Mouse (Mus musculus) heart, embryonic 12.5 days (tissue): ENCODE data around the gene Lama4. TPM values are rescaled to one million over a fixed set of nuclear protein-coding genes. Genes with fewer than 3 reads are reported as not detected.
A peak's percentile ranks its signal among the peaks of the same experiment; 100 is the strongest.

ENCODE experiments used
- ATAC-seq: fragments of 200-750 bp; cut with Nextera tagmentation; 2 replicates; pipeline ENCODE4 v1.8.0; 2017; ENCODE audit warnings: moderate TSS enrichment, moderate library complexity; ENCODE audit not compliant: insufficient number of reproducible peaks, low FRiP score
- H3K27ac ChIP-seq: fragments of 300-500 bp; sonication (generic); 2 replicates; pipeline ENCODE4 v1.5.1; 2016; ENCODE audit warnings: mild to moderate bottlenecking, moderate library complexity; ENCODE audit not compliant: poor library complexity, severe bottlenecking
- H3K27me3 ChIP-seq: fragments of 300-500 bp; sonication (generic); replicated peaks from 2 replicates; pipeline ENCODE4 v1.6.1; 2016; ENCODE audit warnings: mild to moderate bottlenecking, moderate library complexity
- H3K36me3 ChIP-seq: fragments of 300-500 bp; sonication (generic); 2 replicates; pipeline ENCODE4 v1.6.1; 2016; ENCODE audit warnings: mild to moderate bottlenecking, moderate library complexity
- H3K4me1 ChIP-seq: fragments of 300-500 bp; sonication (generic); replicated peaks from 2 replicates; pipeline ENCODE4 v1.6.1; 2016; ENCODE audit warnings: mild to moderate bottlenecking
- H3K4me2 ChIP-seq: fragments of 300-500 bp; sonication (generic); 2 replicates; pipeline ENCODE4 v1.6.1; 2016; ENCODE audit warnings: mild to moderate bottlenecking, moderate library complexity
- H3K4me3 ChIP-seq: fragments of 300-500 bp; sonication (generic); 2 replicates; pipeline ENCODE4 v1.5.1; 2016; ENCODE audit warnings: mild to moderate bottlenecking
- H3K9ac ChIP-seq: fragments of 300-500 bp; sonication (generic); 2 replicates; pipeline ENCODE4 v1.6.1; 2016; ENCODE audit warnings: mild to moderate bottlenecking, moderate library complexity
- H3K9me3 ChIP-seq: fragments of 300-500 bp; sonication (generic); replicated peaks from 2 replicates; pipeline ENCODE4 v1.6.1; 2016; ENCODE audit warnings: mild to moderate bottlenecking, moderate library complexity
- WGBS: fragments of 180-500 bp; shearing (Covaris S2); methylation state at CpG from one replicate; pipeline ENCODE4 v1.1.7; 2016; 5-methylcytosine and 5-hydroxymethylcytosine counted together
- polyA plus RNA-seq: library from polyadenylated mRNA; unstranded; fragments of >200 nt; fragmentation: Nextera tagmentation; extraction: Ambion mirVana; gene quantifications from 2 replicates; pipeline ENCODE4 v1.2.1, GENCODE M21; 2016

Gene Lama4
- polyA plus RNA-seq = 144 and 158 TPM in 2 replicates

DNA sequence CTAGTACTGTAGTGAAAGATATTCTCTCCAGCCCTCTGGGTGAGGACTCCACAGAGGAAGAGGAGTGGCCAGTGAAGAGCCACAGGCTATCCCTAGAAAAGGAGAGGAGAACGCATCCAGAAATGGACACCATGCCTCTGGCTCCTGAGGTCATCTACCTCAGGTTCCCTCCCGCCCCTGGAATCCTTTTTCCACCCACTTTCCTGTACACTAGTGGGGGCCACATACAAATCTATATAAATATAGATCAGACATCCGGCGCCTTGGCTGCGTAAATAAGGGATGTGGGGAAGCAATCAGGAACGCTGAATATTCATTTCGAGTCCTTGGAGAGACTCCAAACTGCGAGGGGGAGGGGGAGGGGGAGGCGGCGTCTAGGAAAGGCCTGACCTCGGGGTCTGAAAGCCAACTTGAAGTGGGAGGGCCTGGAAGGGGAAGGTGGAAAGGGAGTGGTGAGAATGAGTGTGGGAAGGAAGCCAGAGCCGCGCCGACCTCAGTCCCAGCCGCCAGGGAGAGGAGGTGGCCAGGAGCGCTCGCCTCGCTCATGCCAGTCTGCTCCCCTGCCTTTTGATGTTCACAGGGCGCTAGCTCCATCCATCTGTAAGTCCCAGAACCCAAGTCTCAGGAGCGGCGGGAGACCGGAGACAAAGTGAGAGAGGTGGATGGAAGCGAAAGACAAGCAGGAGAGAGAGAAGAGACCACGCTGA is at the start of gene Lama4:
Gene Lama4 (plus strand): TSS at position 441 of the 707 bp plus-strand sequence.
- H3K4me3 ChIP-seq = peak within 1 kb of the TSS; percentile 64
- H3K27ac ChIP-seq = peak within 1 kb of the TSS; percentile 92
- peak within 1 kb of the TSS; percentile 89 for H3K9ac ChIP-seq
- H3K4me1 ChIP-seq = peaks cover 56% of the 10 kb centered on the region
- peak within 1 kb of the TSS; percentile 72 for H3K4me2 ChIP-seq
- H3K9me3 ChIP-seq = no peaks in the 10 kb centered on the region
- H3K27me3 ChIP-seq = no peaks in the 10 kb centered on the region
- WGBS = 2% methylated on average over 24 of the region's 24 CpGs
- no peaks in the 10 kb centered on the region for H3K36me3 ChIP-seq
- peak; percentile 86 for ATAC-seq

DNA sequence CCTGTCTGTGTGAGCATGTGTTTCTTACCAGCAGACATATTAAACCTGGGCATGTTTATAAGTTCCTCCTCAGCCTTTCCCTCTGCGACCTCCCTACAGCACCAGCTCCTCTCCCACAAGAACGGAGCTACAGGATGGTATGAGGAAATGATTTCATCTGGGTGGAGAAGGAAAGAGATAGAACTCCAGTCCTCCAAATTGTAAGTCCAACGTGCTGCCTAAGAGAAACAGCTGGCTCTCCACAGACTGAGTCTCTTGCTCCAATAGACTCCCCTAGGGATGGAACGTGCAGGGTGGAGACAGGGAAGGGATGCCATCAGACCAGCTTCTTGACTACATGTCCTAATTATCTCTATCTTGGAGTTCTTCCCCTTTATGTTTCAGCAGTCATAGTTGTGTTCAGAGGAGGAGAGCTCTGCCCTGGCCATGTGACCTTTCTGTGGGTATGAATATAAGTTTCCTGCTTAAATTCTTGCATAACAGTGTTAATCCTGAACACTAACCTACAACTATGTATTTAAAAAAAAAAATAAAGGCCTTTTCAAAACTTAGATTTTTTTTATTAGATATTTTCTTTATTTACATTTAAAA is 49.2 kb upstream of the Lama4 start:
- Histone ChIP-seq H3K4me2 (no peak overlapping the region), H3K4me3 (no peak overlapping the region), H3K4me1 (0 out of 2 replicates have a peak, but pooled peaks cover 2% of the 10 kb centered on the region), H3K27ac (no peak overlapping the region), H3K27me3 (no peaks in the 10 kb centered on the region), H3K9ac (no peak overlapping the region), H3K36me3 (no peaks in the 10 kb centered on the region), H3K9me3 (0 out of 2 replicates have a peak, but pooled peaks cover 9% of the 10 kb centered on the region)
- 51% methylated on average over 4 of the region's 4 CpGs for WGBS
- no peak for ATAC-seq

DNA sequence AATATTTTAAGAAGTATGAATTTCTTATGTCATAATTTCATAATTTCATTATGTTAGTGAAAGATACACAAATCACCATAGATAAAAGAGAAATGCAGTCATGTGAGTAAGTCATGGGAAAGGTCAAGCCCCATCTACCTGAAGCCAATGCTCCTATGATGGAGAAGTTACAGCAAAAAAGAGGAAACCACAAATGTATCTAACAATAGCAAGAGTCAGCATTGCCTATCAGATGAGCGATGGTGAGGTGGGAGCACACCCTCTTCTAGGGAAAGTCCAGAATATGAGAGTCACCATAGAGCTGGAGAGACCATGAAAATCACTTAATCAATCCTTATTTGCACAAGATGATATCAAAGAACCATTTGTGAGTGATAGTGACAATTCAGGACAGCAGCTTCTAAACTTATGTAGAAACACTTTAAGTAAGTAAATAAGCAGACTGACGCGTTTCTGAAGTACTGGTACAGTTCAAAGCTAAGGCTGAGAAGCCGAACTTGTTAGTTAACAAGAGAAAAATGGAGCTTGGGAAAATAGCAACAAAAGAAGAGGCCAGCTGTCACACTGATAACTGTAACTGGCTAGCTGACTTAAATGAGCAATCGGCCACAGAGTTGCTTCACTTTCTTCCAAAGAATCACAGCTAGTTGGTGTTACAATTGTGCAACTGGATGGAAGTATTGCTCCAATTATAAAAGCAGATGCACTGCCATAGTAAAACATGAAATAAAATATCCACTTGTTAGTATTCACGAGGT is 36.2 kb upstream of the Lama4 start:
- WGBS = 77% methylated on average over 6 of the region's 6 CpGs
- no peak overlapping the region for H3K27ac ChIP-seq
- no peak overlapping the region for H3K4me3 ChIP-seq
- no peaks in the 10 kb centered on the region for H3K4me1 ChIP-seq
- no peaks in the 10 kb centered on the region for H3K36me3 ChIP-seq
- no peak overlapping the region for H3K4me2 ChIP-seq
- 0 out of 2 replicates have a peak, but pooled peaks cover 4% of the 10 kb centered on the region for H3K9me3 ChIP-seq
- ATAC-seq = no peak
- H3K27me3 ChIP-seq = no peaks in the 10 kb centered on the region
- no peak overlapping the region for H3K9ac ChIP-seq

DNA sequence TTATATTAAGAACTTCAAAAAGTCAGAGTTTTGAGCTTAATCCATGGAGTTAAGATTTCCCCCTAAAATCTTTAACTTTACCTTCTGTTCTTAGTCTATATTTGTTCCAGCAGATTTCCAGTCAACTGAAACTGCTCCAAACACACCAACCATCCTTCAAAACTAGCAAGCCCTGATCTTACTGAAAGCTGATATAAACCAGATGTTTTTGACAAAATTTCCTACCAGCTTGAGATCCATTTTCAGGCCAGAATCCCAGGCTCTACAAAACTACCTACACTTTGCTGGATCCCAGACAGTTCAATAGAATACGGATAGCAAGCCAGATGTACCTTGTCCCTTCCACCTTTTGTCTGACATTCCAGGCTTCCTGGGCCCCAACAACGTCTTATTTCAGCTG is 20.6 kb upstream of the Lama4 start:
- Histone ChIP-seq H3K27ac (no peak overlapping the region), H3K9me3 (no peaks in the 10 kb centered on the region), H3K4me1 (no peaks in the 10 kb centered on the region), H3K9ac (no peak overlapping the region), H3K4me2 (no peak overlapping the region), H3K36me3 (no peaks in the 10 kb centered on the region), H3K27me3 (no peaks in the 10 kb centered on the region), H3K4me3 (no peak overlapping the region)
- 51% methylated on average over 2 of the region's 2 CpGs for WGBS
- no peak for ATAC-seq

DNA sequence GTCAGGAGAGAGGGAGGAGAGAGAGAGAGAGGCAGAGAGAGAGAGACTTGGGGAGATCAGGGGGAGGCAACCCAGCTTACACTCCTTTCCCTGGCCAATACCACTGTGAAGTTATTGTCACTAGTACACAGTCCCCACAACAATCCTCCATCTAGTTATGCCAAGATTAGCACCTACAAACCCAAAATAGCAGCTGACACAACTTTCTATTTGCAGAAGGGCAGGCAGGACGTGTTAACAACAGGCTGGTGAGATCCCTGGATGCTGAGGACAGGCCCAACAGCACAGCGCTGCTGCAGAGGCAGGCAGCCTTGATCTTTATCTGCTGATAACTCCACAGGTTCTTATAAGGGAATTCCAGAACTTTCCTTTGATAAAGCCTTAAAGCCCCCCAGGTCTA is 3.4 kb upstream of the Lama4 start:
- H3K4me3 ChIP-seq = no peak overlapping the region
- H3K4me2 ChIP-seq = peak overlapping the region; percentile 29
- H3K4me1 ChIP-seq = peaks cover 33% of the 10 kb centered on the region
- 6% methylated on average over 2 of the region's 2 CpGs for WGBS
- H3K9me3 ChIP-seq = no peaks in the 10 kb centered on the region
- H3K9ac ChIP-seq = no peak overlapping the region
- no peaks in the 10 kb centered on the region for H3K27me3 ChIP-seq
- H3K27ac ChIP-seq = peak overlapping the region; percentile 95
- H3K36me3 ChIP-seq = no peaks in the 10 kb centered on the region
- ATAC-seq = peak; percentile 67

DNA sequence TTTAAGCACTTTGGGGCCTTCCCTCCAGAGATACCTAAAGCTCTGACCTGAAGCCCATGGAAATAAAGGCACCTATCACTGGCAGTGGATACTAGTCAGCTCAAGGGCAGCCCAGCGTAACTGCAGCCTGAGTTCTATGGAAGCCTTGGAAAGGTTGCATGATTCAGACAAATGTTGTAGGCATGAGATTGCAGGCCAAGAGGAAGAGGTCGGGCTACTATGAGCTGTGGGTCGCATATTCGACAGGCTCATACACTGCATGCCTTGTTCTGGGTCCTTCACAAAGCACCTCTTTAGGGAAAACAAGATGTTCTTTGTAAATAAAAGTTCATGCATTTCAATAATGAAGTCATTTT is 618 bp upstream of the Lama4 start:
- Histone ChIP-seq H3K4me3 (no peak overlapping the region), H3K9ac (no peak overlapping the region), H3K27me3 (no peaks in the 10 kb centered on the region), H3K9me3 (no peaks in the 10 kb centered on the region), H3K36me3 (no peaks in the 10 kb centered on the region), H3K4me1 (peaks cover 51% of the 10 kb centered on the region), H3K4me2 (peak overlapping the region; percentile 72), H3K27ac (peak overlapping the region; percentile 92)
- ATAC-seq = no peak
- whole genome bisulfite sequencing = 52% methylated on average over 4 of the region's 4 CpGs

DNA sequence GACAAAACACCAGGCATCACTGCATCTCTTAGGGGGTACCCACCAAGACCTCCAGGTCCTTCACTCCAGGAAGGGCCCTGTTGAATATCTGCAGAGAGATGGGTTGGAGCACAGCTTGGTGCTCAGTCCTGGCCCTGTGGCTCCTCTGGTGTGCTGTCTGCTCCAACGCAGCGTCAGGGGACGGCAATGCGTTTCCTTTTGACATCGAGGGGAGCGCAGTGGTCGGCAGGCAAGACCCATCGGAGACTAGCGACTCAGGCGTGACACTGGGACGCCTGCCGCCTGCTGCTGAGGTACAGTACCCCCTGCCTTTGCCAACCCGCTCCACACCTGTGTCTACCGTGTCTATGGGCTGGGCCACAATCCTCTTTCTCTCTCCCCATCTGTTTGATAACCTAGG is 542 bp downstream of the Lama4 start:
- Histone ChIP-seq H3K27ac (peak overlapping the region; percentile 92), H3K9me3 (no peaks in the 10 kb centered on the region), H3K27me3 (no peaks in the 10 kb centered on the region), H3K36me3 (no peaks in the 10 kb centered on the region), H3K4me1 (peaks cover 58% of the 10 kb centered on the region), H3K4me2 (peak overlapping the region; percentile 72), H3K4me3 (peak overlapping the region; percentile 64), H3K9ac (peak overlapping the region; percentile 89)
- ATAC-seq = 0 out of 2 replicates have a peak, but pooled peaks have one; percentile 22
- 1% methylated on average over 14 of the region's 14 CpGs for WGBS

DNA sequence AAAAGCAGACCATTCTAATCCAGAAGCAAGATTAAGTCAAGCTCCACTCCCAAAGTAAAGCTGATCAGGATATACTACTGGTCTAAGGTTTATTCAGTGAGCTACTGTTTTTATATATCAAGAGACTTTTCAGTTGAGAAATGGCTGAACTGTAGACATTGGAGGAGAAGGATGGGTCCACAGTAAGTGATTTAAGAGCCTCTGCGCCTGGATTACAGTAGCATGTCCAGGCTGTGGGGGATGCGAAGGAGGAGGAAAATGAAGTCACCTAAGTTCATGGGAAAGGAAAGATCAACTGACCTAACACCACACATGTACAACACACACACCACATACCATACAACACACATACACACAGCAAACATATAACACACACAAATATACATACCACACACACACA is 1.3 kb downstream of the Lama4 start:
- peak overlapping the region; percentile 64 for H3K4me3 ChIP-seq
- H3K9me3 ChIP-seq = no peaks in the 10 kb centered on the region
- 29% methylated on average over 2 of the region's 2 CpGs for WGBS
- ATAC-seq = no peak
- no peaks in the 10 kb centered on the region for H3K27me3 ChIP-seq
- H3K27ac ChIP-seq = peak overlapping the region; percentile 92
- peak overlapping the region; percentile 72 for H3K4me2 ChIP-seq
- H3K4me1 ChIP-seq = peaks cover 54% of the 10 kb centered on the region
- 0 out of 2 replicates have a peak, but pooled peaks cover 3% of the 10 kb centered on the region for H3K36me3 ChIP-seq
- peak overlapping the region; percentile 89 for H3K9ac ChIP-seq

DNA sequence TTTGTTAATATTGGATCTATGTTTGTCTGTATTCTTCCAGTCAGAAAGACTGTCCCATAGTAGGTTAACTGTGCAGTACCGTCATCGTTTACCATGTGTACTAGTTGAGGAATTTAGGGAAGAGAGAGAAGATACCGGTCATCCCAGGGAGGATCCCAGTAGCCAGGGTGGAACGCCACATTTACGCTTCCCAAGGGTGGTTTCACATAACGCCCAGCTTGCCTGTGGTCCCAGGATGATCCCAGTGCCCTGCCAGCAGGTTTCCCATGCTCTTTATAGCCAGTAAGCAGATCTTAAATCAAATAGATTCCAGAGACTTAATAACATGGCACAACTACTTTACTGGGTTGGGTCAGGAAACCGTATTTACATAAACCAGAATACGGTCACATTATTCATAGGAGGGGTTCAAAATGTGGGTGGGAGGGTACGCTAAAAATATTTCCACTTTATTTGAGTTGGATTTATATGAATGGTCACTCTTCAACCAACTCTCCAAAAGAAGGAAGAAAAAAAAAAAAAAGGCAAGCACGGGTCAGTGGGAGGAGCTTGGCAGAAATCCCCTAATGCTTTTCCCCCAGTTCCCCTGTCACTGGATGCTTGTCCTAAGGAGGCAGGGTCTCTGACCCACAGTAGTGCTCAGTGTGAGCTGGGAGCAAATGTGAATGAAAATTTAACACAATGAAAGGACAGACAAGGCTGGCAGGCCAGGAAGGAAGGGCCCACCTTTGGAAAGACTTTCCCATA is 3.2 kb downstream of the Lama4 start:
- Histone ChIP-seq H3K9ac (peak overlapping the region; percentile 70), H3K4me2 (peak overlapping the region; percentile 90)
- no peak for ATAC-seq

DNA sequence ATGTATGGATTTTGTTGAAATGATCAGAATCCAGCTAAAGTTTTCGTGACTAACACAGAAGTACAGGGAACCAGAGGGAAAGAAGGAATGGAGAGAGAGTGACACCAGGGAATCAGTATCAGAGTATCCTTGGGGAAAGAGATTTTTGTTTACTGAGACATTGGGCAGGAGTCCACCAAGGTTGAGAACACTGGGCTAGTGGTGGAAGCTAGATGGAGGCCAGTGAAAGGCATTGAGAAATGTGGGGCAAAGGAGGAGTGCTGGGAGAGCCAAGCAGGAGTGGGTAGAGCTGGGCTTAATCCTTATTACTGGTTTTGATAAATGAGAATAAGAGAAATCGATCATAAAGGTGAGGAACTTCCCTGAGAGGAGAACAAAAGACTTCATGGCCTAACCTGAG is 4.2 kb downstream of the Lama4 start:
- Histone ChIP-seq H3K4me3 (peak overlapping the region; percentile 52), H3K27me3 (no peaks in the 10 kb centered on the region), H3K4me1 (peaks cover 42% of the 10 kb centered on the region), H3K4me2 (peak overlapping the region; percentile 90), H3K9ac (peak overlapping the region; percentile 36; the same call in 1 of the 2 replicates), H3K27ac (peak overlapping the region; percentile 78), H3K9me3 (no peaks in the 10 kb centered on the region), H3K36me3 (peaks cover 12% of the 10 kb centered on the region)
- ATAC-seq = no peak
- WGBS = 77% methylated on average over 2 of the region's 2 CpGs

More for the DNA sequence above, 3.2 kb downstream of the Lama4 start:
- H3K4me3 ChIP-seq = peak overlapping the region; percentile 52
- no peaks in the 10 kb centered on the region for H3K27me3 ChIP-seq
- peaks cover 3% of the 10 kb centered on the region; the same call in 1 of the 2 replicates for H3K36me3 ChIP-seq
- no peaks in the 10 kb centered on the region for H3K9me3 ChIP-seq
- 56% methylated on average over 10 of the region's 10 CpGs for WGBS
- H3K27ac ChIP-seq = peak overlapping the region; percentile 78
- H3K4me1 ChIP-seq = peaks cover 47% of the 10 kb centered on the region
